Mouse (Mus musculus) gastrocnemius, adult 18-20 months (tissue): ENCODE measurements around the gene Mmp25. TPM values are rescaled to one million over a fixed set of nuclear protein-coding genes. Genes with fewer than 3 reads are reported as not detected.
A peak's percentile ranks its signal among the peaks of the same experiment; 100 is the strongest.

Source experiments
- DNase-seq: peaks from one replicate; pipeline ENCODE4 v3.0.0; 2021; ENCODE audit warnings: low spot score
- total RNA-seq, 2 experiments: library from RNA; stranded (reverse); gene quantifications; 2 replicates each; pipeline ENCODE4 v1.2.3; 2021

Mmp25 gene
- total RNA-seq, 2 experiments from 2014 or later: 0.07 TPM; not detected in 1

DNA sequence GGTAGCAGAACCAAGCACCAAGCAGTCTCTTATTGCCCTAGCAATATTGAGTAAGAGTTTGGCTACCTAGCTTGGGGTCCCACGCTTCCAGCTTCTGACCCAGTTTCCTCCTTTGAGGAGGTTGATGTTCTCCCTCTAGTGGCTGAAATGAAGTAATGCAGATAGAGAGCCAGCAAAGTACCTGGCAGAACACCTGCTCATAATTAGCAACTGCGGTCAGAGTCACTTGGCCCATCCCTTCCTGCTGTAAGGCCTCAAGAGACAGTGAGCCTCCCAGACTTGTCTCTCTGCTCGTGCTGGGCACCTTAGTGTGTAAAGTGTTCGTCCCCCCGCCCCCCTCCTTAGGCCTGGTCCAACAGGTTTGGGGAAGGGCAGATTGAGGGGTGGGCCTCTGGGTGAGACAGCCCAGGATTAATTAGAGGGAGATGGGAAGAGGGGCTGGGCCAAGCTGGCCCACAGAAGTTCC lies 19.5 kb upstream of the Mmp25 start:
- DNase-seq: no peak

DNA sequence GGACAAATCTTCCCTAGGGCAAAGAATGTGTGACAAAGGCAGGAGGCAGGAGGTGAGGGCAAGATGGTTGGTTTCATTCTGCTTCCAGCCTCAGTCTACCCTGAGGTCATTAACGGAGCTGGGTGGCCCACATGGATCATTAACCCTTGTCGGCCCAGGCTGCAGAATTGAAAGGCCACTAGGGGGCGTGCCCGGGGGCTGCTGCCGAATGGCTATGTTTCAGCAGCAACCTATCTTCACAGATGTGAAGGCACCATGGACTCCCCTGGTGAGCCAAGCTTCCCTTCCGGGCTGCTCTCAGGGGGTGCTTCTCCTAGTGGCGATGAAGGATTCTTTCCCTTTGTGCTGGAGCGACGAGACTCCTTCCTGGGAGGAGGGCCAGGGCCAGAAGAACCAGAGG lies 16.4 kb upstream of the Mmp25 start:
- no peak for DNase-seq

- DNase-seq: no peak
These were observed 15.8 kb upstream of the Mmp25 start for GRCm38 (mm10) chr17:23660876-23661200.

- peak; percentile 28 for DNase-seq
These were observed 15.2 kb upstream of the Mmp25 start, which contains the start of gene Bicdl2 for GRCm38 (mm10) chr17:23660117-23660875. Gene Bicdl2 (plus strand): TSS chr17:23660506.

DNA sequence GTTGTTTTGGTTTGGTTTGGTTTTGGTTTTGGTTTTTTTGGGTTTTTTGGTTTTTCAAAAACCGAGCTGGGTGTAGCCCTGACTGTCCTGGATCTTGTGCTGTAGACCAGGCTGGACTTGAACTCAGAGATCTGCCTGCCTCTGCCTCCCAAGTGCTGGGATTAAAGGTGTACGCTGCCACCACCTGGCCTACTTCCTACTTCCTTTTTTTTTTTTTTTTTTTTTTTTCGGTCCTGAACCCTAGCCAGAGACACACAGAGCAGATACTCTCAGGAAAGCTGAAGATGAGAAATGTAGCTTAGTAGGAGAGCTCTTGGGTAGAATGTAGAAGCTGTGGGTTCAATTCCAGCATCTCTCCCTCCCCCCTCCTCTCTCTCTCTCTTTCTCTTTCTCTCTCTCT lies 13.4 kb upstream of the Mmp25 start:
- DNase-seq: no peak

- no peak for DNase-seq
These were observed 9.3 kb upstream of the Mmp25 start for GRCm38 (mm10) chr17:23654410-23654809.

DNA sequence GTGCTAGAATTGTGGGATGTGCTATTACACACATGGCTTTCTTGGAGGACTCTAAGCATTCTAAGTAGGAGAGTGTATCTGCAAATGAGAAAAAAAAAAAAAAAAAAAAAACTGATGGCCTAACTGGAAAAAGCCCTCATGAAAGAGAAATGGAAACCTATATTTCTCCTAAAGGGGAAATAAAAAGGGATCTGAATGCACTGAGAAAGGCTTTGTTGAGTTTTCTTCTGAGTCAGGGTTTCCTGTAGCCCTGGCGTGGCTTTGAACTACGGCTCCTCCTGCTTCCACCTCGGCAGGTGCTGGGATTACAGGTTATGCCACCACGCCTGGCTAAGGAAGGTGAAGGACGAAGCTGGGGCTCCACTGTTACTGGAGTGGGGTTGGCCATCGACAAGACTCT lies 8.9 kb upstream of the Mmp25 start:
- DNase-seq: no peak

GRCm38 (mm10) chr17:23653324-23653723 lies 8.2 kb upstream of the Mmp25 start:
- DNase-seq: no peak

- DNase-seq: no peak
These were observed 6.3 kb upstream of the Mmp25 start for GRCm38 (mm10) chr17:23651363-23651762.

DNA sequence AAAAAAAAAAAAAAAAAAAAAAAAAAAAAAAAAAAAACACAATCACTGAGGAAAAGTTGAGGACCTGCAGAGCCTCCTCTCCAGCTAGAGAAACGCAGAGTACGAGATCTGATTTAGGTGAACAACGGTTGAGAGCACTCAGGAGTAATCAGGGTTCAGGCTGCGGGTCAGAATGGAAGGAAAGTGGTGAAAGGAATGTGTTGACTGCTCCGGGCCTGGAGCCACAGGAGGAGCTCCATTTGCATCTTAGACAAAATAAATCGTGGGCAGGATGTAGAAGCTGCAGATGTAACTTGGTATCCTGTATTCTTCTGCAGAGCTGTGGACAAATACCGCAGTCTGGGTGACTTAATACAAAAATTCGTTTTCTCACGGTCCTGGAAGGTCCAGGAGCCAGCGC lies 817 bp upstream of the Mmp25 start:
- no peak for DNase-seq

GRCm38 (mm10) chr17:23631241-23631640 lies 13.8 kb downstream of the Mmp25 start:
- DNase-seq: no peak

GRCm38 (mm10) chr17:23630195-23631020 lies 14.7 kb downstream of the Mmp25 start:
- DNase-seq: peak; percentile 65

DNA sequence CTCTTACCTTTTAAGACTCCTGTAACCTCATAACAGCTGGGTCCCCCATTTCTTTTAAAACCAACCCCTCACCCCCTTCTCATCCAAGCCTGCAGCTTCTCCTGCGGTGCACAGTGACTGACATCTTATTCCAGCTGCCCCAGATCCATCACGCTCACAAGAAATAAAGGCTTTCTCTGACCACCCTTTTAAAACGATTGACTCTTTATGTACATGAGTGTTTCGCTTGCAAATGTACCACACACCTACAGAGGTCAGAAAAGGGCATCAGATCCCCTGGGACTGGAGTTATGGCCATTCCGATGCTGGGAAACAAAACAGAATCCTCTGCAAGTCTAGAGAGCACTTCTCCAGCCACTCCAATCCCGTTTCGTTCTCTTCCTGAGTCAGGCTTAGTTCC lies 17.3 kb downstream of the Mmp25 start:
- DNase-seq: no peak

DNA sequence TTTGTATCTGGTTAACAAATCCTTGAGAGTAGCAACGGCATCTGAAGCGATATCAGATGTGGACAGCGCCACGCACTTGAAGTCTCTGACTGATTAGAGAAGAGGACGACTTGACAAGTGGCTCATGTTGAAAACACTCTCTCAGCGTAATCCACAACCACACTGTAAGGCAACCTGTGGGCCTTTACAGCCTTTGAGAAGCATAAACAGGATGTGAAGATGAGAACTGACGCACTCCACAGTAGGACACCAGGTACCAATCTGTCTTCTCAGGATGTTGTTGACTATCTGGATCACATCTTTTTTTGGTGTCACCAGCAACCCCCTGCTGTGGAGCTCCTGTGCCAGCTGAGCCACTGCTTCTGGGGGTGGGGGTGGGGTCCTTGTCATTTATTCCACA lies 24.7 kb downstream of the Mmp25 start:
- DNase-seq: no peak

DNA sequence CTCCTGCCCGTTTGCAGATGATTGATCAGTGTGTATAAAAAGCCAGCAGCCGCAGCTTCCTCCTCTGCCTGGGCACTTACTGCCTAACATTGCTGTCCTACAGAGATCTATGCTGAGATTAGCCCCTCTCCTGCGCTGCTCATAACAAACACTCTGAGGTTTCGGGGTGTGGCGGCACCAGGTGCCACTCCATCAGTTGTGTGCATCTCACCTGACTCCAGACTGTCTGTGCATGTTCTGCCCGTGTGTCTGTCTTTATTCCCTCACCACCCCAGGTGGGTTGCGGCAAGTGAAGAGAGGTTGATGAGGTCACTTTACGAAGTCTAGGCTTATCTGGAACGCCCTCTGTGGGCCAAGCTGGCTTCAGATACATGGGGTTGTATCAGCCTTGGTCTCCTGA lies 28.0 kb downstream of the Mmp25 start:
- no peak for DNase-seq

DNA sequence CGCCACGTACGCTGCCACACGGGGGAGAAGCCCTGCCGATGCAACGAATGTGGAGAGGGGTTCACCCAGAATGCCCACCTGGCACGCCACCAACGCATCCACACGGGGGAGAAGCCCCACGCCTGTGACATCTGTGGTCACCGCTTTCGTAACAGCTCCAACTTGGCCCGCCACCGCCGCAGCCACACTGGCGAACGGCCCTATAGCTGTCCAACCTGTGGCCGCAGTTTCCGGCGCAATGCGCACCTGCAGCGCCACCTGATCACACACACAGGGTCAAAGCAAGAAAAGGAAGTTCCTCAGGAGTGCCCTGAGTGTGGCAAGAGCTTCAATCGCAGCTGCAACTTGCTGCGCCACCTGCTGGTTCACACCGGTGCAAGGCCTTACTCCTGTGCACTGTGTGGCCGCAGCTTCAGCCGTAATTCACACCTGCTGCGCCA lies 34.7 kb downstream of the Mmp25 start:
- DNase-seq: peak; percentile 30

DNA sequence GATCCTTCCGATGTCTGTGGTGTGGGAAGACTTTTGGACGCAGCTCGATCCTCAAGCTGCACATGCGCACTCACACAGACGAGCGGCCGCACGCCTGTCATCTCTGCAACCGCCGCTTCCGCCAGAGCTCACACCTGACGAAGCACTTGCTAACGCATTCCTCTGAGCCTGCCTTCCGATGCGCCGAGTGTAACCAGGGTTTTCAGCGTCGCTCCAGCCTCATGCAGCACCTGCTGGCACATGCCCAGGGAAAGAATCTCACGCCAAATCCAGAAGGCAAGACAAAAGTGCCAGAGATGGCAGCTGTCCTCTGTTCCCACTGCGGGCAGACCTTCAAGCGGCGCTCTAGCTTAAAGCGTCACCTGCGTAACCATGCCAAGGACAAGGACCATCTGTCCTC lies 35.5 kb downstream of the Mmp25 start:
- no peak for DNase-seq

DNA sequence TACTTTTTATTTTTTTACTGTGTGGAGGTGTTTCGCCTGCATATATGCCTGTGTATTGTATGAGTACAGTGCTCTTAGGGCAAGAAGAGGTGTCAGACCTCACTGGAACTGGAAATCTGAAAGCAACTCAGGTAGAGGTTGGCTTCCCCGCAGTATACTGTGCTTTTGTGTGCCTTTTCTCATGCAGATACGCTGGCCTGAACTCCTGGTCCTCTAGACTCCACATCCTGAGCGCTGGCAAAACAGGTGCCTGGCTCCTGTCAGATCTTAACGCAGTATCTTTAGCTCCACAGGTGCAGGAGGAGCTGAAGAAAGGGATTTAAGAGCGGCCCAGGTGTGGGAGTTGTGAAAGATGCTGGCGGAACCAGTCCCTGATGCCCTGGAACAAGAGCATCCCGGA lies 39.9 kb downstream of the Mmp25 start:
- DNase-seq: no peak

DNA sequence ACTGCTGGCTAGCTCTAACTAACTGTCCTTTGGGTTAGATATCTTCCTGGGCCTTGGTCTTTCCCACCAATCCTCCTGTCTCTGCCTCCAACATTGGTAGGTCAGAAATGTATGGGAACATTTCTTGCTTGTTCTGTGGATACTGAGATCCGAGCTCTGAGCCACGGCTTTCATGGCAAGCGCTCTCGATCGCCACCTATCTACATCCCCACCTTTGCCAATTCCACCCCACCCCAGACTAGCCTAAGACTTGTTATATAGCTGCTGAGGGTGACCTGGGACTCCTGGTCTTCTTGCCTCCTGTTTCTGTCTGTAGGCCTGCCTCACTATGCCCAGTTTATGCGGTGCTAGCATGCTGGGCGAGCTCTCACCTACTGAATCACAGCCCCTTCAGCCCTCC lies 40.7 kb downstream of the Mmp25 start:
- no peak for DNase-seq

- DNase-seq: no peak
These were observed 41.5 kb downstream of the Mmp25 start for GRCm38 (mm10) chr17:23603542-23603941.

DNA sequence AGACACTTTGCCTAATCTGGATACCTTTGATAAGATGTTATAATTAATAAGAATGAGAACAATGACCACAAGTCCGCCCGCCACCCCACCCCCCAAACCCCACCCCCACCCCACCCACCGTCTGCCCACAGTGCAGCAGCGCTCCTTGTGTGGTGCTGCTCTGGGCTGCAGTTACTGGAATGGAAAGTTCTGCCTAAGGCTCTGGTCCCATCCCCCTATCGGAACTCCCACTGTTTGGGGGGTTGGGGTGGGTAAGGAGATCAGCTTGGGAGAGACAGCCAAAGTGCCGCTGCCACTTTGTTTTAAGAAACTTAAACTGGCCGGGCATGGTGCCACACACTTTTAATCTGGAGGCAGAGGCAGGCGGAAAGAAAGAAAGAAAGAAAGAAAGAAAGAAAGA lies 42.0 kb downstream of the Mmp25 start:
- DNase-seq: no peak

DNA sequence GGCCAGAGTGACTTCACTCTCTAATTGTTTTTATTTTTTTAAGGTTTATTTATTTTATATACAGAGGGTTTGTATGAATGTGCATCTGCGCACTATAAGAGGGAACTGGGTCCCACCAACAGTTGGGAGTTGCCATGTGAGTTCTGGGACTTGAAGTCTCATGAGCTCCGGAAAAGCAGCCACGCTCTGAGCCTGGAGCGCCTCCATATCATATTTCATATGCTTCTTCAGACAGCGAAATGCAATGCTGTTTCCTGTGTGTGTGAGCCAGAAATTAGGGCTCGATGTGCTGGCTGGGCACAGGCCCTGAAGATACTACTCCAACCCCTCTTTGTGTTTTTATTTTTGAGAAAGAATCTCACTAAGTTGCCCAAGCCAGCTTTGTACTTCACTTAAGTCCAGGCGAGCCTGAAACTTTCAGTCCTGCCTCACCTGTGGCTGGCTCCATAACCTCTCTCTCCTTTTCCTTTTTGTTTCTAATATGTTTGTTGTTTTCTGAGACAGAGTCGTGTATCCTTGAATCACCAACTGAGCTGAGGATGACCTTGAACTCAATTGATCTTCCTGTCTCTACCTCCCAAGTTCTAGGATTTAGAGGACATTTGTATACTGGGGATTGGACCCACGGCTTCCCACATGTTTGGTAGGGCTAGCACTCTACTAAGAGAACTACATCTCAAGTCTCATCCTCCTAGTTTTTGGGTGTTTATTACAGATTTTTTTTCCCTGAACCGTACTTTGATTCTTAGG lies 43.1 kb downstream of the Mmp25 start:
- no peak for DNase-seq
